Mouse (Mus musculus) ES-E14 (cell line): ENCODE results near the gene Rtraf. TPM values are rescaled to one million over a fixed set of nuclear protein-coding genes. Genes with fewer than 3 reads are reported as not detected.

Source experiments
- total RNA-seq: library from RNA; depleted of rRNA; stranded (reverse); fragments of 300-350 nt; gene quantifications from 2 replicates; pipeline ENCODE4 v1.2.3, GENCODE M21; 2012; rRNA removed

The Rtraf gene
- total RNA-seq, 1 experiment, result 118 TPM

Other genes with a start within 250 kb of the Rtraf start
- 22.0 and 22.4 TPM in 2 replicates for gene Gm2237, start 238.7 kb downstream of the Rtraf start, total RNA-seq
- gene Gm5458, start 221.2 kb downstream of the Rtraf start, total RNA-seq, result not detected in 2 replicates
- 399 and 646 TPM in 2 replicates for gene Nid2, start 72.6 kb downstream of the Rtraf start, total RNA-seq
- 41.5 and 54.3 TPM in 2 replicates for gene Gng2, start 153.8 kb upstream of the Rtraf start, total RNA-seq